Mouse (Mus musculus) CD4-positive, CD25-positive, alpha-beta regulatory T cell, adult 2 months (primary cell): Measurements from ENCODE around the gene B4galt4.
A peak's percentile ranks its signal among the peaks of the same experiment; 100 is the strongest.

ENCODE experiments used
- DNase-seq: peaks from one replicate; pipeline ENCODE4 v3.0.0-alpha.2; 2012; ENCODE audit warnings: low read depth, low spot score

Gene B4galt4

DNA sequence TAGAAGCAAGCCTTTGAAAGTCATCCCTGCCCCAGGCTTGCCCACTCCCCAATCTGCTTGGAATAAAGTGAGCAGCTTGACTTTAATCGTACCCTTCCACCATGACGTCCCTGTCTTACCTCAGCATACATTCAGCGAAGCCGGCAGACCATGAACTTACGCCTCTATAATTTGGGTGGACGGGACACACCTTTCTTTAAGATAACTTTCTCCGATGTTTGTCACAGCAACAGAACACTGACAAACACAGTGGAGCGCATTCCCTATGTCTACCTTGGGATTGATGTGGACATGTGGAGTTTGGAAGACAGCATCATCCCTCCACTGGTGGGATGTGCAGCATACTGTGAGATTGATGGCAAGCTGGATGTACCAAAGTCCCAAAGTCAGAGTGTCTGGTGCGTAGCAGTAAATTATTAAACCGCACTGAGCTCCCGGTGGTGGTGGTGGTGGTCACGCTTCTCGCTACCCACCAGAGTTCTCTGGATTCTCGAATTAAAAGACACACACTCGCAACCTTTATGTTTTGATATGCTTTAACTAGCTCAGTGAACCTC lies 13.4 kb upstream of the B4galt4 start:
- DNase-seq: no peak

DNA sequence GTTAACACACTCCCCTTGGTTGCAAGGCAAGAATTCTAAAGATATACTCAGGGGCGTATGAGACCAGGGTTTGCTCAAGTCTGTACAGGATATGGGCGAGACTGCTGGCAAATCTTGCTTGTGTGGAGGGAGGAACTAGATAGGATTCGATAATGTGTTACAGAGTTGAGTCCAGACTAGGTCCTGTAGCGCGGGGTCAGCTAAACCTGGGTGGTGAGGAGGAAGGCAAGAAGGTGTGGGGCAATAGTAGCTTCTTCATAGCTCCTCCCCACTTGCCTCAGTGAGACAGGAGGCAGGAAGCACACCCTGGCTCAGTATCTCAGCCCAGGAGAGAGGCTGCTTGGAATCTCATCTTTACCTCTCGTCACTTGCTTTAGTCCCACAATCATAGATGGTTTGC lies 12.9 kb upstream of the B4galt4 start:
- DNase-seq: no peak

DNA sequence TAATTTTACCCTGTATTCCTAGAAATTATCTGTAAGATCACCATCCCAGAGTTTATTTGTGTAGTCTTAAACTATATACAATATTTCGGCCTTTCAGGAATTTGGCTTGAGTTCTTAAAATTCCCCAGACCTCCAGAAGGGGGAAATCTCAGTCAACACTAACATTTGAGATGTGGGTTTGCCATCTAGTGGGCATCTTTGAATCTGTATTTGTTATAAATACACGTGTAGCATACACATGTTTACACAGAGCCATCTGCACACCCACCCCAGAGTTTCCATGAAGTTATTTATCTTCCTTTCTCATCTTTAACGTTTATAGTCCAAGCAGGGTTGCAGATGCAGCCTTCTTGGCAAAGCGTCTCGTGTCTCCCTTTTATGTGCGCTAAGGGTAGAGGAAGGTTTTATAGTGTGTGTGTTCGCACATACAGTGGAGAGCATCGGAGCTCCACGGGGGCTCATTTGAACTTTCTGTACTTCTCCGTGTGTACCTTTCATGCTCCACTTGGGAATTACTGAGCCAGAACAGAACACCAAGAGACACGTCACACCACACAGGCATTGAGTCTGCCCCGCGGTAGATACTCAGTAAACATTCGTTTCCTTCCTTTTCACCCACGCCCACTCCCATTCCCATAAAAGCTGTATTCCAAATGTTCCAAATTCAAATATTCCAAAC lies 12.3 kb upstream of the B4galt4 start:
- DNase-seq: peak; percentile 79

DNA sequence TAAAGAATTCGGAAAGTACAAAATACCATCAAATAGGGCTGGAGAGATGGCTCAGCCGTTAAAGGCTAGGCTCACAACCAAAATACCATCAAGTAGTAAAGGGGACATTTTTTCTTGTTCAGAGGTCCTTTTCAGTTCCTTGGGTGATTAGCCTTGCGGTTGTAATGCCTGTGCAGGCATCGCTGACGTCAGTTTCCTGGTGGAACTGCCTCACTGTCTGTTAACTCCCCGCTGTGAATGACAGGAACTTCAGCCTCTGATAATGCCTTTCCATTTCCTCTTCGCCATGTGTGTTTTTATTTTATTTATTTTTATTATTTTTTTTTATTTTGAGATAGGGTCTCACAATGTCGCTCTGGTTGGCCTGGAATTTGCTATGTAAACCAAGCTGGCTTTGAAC lies 11.1 kb upstream of the B4galt4 start:
- DNase-seq: peak; percentile 71

DNA sequence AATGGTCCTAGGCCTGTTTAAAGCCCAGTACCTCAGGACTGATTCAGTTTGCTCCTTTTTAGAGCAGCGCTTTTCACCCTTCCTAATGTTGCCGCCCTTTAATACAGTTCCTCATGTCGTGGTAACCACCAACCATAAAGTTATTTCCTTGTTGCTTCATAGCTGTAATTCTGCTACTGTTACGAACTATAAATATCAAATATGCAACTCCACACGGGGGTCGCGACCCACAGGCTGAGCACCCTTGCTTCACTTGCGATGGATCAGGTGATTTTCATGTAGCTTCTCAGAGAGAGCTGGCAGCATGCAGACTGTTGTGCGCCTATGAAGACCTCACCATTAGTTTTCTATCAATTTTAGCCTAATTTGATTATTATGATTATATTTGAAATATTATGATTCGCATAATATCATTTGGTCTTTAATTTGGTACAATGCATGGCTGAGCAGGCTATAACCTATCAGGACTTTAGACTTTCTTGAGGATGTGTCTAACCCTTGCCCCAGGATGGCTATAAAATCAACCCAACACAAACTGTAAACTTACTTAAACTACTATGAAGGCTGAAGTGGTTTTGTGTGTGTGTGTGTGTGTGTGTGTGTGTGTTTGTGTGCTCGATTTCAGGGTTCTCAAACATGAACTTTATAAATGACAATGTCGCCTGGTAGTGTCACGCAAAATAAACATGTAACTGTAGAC lies 710 bp upstream of the B4galt4 start:
- DNase-seq: no peak

DNA sequence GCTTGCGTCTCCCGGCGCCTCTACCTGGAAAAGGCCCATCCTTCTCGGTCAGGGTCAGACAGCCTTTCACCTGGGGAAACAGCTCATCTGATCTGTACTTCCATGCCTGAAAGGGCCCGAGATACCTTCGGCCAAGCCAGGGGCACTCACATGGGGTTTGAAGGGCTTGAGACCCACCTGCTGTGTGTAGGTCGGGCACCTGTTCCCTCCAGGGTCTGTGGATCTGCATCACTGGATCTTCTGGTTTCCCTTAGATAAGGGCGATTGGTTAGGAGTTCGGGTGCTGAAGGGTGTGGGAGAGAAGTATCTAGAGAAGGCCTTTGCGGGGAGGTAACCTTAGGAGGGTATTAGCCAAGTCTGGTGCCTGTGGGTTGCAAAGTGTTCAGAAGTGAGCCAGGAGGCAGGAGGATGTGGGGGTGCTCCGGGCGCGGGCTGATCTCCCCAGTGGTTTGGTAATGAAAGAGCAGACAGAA lies 631 bp downstream of the B4galt4 start:
- peak; percentile 66 for DNase-seq

DNA sequence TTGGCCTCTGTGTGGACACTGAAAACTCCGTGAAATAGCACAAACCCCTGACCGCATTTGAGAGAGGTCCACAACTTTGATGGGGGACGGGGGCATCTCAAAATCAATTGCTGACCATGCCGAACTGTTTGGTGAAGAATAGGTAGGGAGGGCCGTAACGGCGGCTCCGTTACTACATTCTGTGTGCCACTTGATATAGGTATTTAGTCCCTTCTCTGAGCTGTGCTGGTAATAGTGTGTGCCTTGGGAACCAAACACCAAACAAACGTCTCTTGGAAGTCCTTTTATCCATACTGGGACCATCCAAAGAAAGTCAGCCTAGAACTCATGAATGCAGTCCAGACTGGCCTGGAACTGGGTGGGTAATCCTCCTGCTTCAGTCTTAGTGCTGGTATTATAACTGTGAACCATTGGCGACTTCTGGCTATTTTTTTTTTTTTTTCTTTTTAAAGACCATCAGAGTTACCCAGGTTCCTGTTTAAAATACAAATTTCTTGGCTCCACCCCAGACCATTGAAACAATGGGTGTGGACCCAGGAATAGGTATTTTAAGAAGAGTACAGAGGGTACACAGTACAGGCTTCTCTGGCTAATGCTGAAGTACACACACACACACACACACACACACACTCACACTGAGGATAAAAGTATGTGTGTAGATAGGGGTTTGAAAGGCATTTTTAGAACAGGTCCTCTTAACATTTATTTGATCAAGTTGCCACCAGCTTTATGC lies 2.0 kb downstream of the B4galt4 start:
- no peak for DNase-seq

DNA sequence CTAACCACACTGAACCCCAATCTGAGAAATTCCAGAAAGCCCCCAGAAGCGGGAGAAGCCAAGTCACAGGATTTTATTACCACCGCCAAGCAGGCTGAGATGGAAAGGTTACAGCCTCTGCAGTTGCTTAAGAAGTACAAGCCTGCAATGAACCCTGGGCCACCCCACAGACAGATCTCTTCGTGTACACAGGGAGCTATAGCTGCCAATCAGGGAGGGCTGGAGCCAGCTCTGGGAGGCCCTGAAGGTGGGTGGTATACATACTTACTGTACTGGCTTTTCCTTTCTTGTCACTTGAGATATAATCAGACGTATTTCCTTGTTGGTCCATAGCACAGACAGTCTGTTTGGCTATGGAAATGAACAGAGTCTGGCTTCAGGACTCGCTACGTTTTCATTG lies 8.7 kb downstream of the B4galt4 start:
- DNase-seq: no peak

DNA sequence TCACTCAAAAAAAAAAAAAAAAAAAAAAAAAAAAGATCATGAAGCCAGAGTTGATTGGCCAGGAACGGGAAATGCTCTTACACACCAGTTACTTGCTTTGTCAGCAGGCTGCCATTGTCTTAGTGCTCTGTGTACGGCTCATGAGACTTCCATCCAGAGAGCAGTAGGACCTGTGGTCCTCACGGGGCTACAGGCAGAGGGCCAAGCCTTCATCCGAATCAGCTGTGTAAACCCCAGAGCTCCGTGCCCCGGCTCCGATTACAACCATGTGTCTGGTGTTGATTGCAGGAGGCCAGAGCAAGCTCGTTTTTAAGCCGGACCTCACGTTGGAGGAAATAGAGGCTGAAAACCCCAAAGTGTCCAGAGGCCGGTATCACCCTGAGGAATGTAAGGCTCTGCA lies 11.6 kb downstream of the B4galt4 start:
- no peak for DNase-seq

DNA sequence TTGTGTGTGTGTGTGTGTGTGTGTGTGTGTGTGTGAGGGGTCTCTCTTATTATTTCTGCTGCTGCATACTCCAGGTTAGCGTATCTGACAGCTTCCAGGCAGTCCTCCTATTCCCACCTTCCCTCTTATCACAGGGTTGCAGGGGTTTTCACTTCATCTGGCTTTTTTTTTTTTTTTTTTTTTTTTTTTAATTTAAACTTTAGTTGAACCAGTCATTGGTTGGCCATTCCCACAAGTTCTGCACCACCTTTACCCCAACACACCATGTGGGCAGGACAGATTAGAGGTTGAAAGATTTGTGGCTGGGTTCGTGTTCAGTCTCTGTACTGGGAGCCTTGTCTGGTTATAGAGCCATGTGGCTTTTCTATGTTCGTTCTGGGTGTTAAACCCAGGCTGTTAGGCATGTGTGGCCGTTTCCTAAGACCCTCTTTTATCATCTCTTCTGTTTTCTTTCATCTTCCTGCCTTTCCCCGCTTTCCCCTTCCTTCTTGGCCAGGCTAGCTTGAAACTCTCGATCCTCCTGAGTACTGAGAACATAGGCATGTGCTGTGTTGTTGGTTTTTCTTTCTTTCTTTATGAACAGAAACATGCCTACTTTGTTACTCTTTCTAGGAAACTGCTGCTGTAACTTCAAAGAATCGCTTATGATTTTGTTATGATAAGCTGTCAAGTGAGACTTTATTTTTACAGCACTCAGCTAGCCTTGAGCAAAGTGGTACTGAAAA lies 13.6 kb downstream of the B4galt4 start:
- peak; percentile 28 for DNase-seq

DNA sequence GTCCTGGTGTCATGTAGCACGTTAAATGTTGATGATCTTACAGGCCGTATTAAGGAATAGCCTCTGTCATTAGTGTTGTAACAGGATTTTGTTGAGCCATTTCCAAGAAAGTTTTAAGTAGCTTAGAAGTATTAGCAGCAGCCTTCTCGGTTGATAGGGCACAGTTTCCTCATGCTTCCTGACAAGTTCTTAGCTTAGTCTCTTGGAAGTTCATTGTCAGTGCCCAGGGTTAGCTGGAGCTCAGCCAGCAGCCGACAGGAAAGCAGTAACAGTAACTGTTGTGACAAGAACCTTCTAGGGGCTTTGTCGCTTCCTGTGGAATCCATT lies 14.1 kb downstream of the B4galt4 start:
- DNase-seq: peak; percentile 16

DNA sequence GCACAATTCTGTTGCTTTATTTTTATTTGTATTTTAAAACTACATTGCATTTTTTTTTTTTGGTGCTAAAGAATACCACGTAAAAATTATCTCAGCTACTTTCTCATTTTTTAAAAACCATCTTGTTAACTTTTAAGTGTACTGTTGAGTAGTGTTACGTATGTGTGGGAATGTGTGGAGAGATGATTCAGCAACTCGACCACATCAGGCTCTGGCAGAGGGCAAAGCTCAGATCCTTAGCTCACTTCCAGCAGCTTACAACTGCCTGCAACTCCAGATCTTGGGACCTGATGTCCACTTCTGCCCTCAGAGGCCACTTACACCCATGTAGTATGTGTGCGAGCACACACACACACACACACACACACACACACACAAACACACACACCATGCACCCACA lies 14.5 kb downstream of the B4galt4 start:
- DNase-seq: no peak

DNA sequence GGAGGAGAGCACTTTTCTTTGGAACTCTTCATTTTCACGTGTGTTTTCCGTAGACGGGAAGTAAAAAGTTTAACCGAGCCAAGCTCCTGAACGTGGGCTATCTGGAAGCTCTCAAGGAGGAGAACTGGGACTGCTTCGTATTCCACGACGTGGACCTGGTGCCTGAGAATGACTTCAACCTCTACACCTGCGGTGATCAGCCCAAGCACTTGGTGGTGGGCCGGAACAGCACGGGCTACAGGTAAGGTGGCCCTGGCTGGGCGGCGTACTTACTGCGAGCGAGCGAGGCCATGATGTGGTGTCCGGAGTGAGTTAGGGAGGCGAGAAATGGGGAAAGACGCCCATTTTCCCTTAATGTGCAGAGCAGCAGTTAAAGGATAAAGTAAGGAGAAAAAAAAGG lies 15.6 kb downstream of the B4galt4 start:
- no peak for DNase-seq

DNA sequence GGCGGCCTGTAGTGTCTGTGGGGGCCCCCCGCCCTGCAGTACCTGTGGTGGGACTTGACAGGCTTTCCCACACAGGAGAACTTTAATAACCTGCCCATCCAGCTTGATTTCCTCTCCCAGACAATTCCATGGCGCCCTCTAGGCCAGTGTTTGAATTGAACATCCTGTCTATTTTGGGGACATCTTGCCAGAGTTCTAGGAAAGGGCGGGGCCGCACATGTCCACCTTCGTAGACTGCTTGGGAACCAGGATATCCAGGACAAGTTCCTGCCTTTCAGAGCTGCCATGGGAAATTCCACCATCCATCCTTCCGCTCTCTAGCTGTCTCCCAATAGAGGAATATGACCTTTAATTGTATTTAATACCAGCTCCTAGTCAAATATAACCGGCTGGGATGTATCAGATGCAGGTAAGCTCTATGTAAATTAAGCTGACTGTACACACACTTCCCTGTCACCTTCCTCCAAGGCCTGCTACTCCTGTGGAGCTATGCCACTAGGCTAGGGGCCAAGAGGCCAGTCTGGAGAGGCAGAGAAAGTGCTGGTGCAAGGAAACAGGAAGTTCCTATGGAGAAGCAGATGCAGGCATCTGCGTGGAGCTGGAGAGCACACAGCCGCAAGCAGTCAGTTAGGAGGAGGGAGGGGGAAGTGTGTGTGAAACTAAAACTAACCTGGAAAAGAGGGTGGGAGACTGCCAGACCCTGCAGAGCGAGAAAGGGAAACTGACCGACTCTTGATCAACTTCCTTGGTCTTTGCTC lies 16.2 kb downstream of the B4galt4 start:
- no peak for DNase-seq

DNA sequence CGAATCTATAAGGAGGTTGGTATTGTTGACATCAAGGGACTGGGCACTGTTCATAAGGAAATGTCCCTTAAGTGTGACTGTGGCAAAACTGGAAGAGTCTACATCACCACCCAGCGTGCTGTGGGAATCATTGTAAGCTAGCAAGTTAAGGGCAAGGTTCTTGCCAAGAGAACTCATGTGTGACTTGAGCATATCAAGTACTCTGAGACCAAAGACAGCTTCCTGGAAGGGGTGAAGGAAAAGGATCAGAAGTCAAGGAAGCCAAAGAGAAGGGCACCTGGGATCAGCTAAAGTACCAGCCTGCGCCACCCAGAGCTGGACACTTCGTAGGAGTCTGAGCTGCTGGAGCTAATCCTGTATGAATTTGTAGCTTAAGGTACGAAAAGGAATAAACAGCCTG lies 18.2 kb downstream of the B4galt4 start:
- no peak for DNase-seq

DNA sequence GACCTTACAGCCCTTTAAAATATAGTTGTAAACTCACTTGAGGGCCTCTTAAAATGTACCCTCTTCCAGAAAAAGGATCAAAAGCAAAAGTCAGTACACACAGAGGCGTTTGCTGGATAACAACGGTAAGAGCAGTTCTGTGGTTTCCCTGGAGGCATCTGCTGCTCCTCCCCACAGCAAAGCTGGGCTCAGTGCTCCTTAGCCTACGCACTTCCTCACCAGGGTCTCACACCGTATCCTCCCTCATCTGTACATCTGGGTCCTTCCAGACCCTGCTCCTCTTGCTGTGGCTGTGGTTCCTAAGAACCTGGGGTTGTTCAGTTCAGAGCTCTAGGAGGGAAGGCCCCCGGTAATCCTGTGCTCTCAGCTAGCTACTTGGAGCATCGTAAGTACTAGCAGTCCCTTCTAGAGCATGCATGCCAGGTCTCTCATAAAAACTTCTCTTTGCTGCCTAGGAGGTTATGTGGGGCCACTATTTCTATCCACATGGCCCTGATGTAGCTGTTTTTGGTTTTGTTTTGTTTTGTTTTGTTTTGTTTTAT lies 18.8 kb downstream of the B4galt4 start:
- no peak for DNase-seq

DNA sequence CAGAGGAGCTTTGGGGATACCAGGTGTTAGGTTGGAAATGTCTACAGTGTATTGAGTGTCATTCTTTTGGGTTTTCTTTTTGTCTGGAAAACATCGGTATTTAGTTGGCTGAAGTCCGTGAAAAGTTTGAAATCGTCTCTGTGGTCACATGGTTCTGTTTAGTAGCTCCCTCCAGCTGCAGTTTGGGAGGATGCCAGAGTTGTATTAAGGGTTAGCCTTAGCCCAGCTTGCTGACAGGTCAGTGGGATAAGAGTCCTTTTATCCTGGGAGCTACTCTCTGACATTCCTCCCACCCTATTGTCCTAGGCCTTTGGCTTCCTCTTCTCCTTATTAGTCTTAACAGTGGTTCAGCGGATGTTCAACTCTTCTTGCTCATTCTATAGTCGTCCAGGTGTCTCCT lies 19.9 kb downstream of the B4galt4 start:
- no peak for DNase-seq

DNA sequence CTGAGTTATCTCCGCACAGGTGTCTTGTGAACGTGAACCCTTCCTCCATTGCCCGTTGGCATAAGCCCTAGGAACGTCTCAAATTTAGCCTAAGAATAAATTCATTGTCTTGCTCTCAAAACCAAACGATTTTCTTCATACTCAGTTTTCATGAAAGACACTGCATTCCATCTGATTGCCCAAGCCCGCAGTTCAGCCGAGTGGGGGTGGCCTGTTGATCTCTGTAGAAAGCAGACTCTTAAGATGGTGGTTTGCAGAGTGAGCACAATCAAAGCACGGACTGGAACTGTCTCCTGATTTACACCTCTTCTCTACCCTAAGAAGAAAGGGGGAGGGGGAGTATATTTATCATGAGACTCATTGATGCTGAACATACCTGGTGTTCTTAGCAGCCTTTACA lies 20.3 kb downstream of the B4galt4 start:
- no peak for DNase-seq

DNA sequence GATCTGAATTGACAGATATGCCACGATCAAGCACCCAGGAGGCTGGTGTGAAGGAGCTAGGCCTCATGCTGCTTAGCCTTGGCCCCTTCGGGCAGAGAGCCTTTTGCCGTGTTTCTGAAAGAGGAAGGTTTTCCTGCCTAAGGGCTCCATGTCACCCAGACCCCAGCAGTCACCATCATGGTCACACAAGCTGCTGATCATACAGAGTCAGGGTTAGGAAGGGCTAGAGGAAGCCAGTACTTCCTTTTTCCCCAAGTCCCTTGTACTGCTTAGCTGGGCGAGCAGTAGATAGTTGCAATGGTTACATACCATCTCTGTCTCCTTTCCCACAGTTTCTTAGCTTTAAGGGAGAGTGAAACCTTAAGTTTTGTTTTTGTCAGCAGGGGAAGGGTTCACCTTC lies 21.4 kb downstream of the B4galt4 start:
- no peak for DNase-seq

DNA sequence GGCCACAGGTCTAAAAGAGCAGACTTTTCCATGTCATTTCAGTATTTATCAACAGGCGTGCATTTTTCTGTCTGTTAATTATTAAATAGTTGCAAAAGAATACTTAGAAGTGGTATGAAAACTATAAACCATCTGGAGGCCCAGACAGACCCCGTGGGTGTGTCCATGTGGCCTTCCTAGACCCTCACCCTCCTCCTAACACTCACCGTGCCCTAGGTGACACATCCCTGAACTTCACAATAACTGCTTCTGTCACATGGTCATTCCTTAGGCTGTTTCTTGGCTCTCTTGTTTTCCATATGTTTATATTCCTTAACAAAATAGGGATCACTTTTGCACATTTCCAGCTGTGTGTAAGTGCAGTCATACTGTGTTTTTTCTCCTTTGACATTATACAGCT lies 24.6 kb downstream of the B4galt4 start:
- no peak for DNase-seq

DNA sequence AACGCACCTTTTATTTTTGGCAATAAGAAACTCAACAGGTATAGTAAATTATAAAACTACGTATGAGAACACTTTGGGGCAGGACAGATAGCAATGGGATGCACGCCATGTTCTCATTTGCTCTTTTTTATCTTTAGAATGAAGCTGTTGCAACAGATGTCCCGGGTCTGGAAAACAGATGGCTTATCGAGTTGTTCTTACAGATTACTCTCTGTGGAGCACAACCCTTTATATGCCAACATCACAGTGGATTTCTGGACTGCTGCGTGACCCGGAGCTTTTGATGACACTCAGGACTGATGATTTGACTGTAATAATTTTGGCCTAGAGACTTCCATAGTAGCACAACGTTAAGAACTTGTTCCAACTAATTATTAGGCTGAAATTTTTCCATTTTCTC lies 25.7 kb downstream of the B4galt4 start:
- no peak for DNase-seq
